Mouse (Mus musculus): ENCODE measurements around the gene Zfp933. TPM values are rescaled to one million over a fixed set of nuclear protein-coding genes. Genes with fewer than 3 reads are reported as not detected.

Zfp933 gene
- total RNA-seq (2023): 1 to 10 TPM; 2.7 to 4.7 TPM

DNA sequence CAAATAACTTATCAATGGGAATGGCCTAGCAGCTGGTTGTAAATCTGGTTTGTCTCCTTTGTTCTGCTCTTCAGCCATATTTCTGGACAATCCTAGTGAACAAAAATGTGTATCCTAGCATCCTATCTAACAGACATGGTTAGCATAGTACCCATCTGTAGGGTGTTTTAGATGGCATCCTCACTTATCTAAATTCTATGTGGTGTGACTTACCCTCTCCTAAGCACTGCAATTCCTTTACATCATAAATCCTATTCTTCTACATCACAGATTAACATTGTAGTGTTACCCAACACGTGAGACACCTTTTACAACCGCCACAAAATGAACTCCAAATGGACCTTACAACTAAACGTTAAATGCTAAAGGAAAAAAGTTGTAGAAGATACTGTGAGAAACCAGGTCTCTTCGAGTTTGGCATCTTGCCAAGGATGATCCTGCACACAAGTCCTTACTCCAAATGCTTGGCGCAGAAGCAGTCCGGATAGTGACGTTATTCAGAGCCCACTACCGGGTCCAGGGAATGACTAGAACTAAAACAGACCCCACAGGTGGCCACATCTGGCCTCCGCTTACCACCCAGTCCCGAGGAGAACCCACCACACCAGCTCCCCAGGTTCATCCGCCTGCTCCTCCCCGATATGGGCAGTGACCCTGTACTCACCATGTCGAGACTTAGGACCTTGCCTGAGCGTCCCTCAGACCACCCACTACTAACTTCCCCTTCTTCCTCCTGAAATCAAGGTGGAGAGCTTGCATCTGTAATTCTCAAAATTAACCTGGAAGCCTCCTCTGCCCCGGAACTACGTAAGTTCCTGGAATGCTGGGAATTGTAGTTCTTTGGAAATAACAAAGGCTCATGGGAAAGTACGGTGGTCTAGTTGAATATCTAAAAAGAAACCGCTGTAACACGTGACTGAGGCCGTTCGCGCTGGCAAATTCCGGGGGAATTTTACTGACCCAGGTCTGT lies at the start of gene Zfp933:
TSS of gene Zfp933 (minus strand) at position 753 of the 970 bp plus-strand sequence.

GRCm38 (mm10) chr4:147868450-147869031 lies 20.4 kb upstream of the Zfp933 start, which contains the start of the genes Miip and Fv1:
Miip (minus strand) TSS chr4:147868816.
Fv1 (plus strand) TSS chr4:147868979.

DNA sequence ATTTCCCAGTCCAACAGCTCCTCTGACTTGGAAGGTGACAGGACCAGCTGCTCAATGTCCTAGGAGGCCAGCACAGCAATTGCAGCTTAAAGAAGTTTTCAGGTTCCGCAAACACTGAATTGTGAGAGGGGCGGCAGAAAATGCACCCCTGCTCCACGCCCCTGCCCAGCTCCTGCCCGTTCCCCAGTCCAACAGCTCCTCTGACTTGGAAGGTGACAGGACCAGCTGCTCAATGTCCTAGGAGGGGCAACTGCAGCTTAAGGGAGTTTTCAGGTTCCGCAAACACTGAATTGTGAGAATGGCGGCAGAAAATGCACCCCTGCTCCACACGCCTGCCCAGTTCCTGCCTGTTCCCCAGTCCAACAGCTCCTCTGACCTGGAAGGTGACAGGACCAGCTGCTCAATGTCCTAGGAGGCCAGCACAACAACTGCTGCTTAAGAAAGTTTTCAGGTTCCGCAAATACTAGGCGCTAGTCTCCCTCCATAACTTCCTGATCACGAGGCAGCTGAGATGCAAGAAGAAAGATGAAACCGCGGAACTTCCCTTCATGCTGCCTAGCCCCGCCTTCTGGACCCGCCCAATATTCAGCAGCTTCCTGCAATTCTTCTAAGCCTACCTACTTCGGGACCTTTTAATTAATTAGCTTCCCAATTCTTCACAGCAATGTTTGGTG lies 38.7 kb downstream of the Zfp933 start, which contains the start of gene Zfp984:
TSS of gene Zfp984 (minus strand) at position 497 of the 674 bp plus-strand sequence.

Other genes starting within 250 kb of the Zfp933 start
- gene Zfp979, start 205.9 kb downstream of the Zfp933 start, total RNA-seq (2023): under 1 TPM in 1 of 2 experiments, not detected in 1; 0.26 TPM
- not detected for gene Zfp534, start 145.8 kb downstream of the Zfp933 start, total RNA-seq (2023)
- 10 to 100 TPM; 11.2 to 12.3 TPM for gene Zfp984, start 38.6 kb downstream of the Zfp933 start, total RNA-seq (2023)
- gene Miip, start 20.4 kb upstream of the Zfp933 start, total RNA-seq (2023): 10 to 100 TPM; 36.1 to 36.7 TPM
- 1 to 10 TPM; 5.1 to 9.3 TPM for gene Fv1, start 20.6 kb upstream of the Zfp933 start, total RNA-seq (2023)
- 10 to 100 TPM; 49.6 to 52.0 TPM for gene Mfn2, start 56.3 kb upstream of the Zfp933 start, total RNA-seq (2023)
- gene Plod1, start 88.4 kb upstream of the Zfp933 start, total RNA-seq (2023): 10 to 100 TPM; 17.5 to 18.9 TPM
- 10 to 100 TPM; 56.6 to 59.3 TPM for gene 2510039O18Rik, start 92.5 kb upstream of the Zfp933 start, total RNA-seq (2023)
- gene Nppb, start 137.4 kb upstream of the Zfp933 start, total RNA-seq (2023): not detected
- not detected for gene Nppa, start 152.4 kb upstream of the Zfp933 start, total RNA-seq (2023)
- gene Clcn6, start 190.5 kb upstream of the Zfp933 start, total RNA-seq (2023): 10 to 100 TPM in 1 of 2 experiments, 1 to 10 TPM in 1; 9.8 to 10.6 TPM
- gene Mthfr, start 190.7 kb upstream of the Zfp933 start, total RNA-seq (2023): 10 to 100 TPM in 1 of 2 experiments, 1 to 10 TPM in 1; 10.0 to 14.6 TPM
- gene Agtrap, start 239.7 kb upstream of the Zfp933 start, total RNA-seq (2023): 10 to 100 TPM; 66.1 to 70.7 TPM

Data from neutrophil, adult 83 days (primary cell).